Mouse (Mus musculus) cerebellum, postnatal 10 days (tissue): Measurements from ENCODE around the gene Fstl4.
A peak's percentile ranks its signal among the peaks of the same experiment; 100 is the strongest.

Experiments used
- DNase-seq, 2 experiments: peaks; one replicate each; pipeline ENCODE4 v3.0.0; 2021; ENCODE audit warnings: mixed read lengths in 2 of 2

The Fstl4 gene

GRCm38 (mm10) chr11:53096871-53097270 is 332.4 kb downstream of the Fstl4 start:
- DNase-seq = no peak

GRCm38 (mm10) chr11:53097331-53097730 is 332.9 kb downstream of the Fstl4 start:
- peak in 1 of 2 experiments; percentile 36 for DNase-seq

- no peak for DNase-seq
Measured at GRCm38 (mm10) chr11:53097870-53098269, 333.4 kb downstream of the Fstl4 start.

GRCm38 (mm10) chr11:53098780-53099198 is 334.4 kb downstream of the Fstl4 start:
- peak; percentile 86 to 88 for DNase-seq

GRCm38 (mm10) chr11:53099322-53099721 is 334.9 kb downstream of the Fstl4 start:
- DNase-seq = peak; percentile 57 to 70

GRCm38 (mm10) chr11:53101732-53102131 is 337.3 kb downstream of the Fstl4 start:
- DNase-seq = no peak

GRCm38 (mm10) chr11:53103601-53104325 is 339.3 kb downstream of the Fstl4 start:
- DNase-seq = no peak

- peak; percentile 84 for DNase-seq
Measured at GRCm38 (mm10) chr11:53107706-53108105, 343.3 kb downstream of the Fstl4 start.

GRCm38 (mm10) chr11:53108798-53109197 is 344.4 kb downstream of the Fstl4 start:
- DNase-seq = no peak

GRCm38 (mm10) chr11:53109701-53110467 is 345.4 kb downstream of the Fstl4 start:
- no peak for DNase-seq

- DNase-seq = no peak
Measured at GRCm38 (mm10) chr11:53115711-53116110, 351.3 kb downstream of the Fstl4 start.

- DNase-seq = no peak
Measured at GRCm38 (mm10) chr11:53116356-53116755, 351.9 kb downstream of the Fstl4 start.

GRCm38 (mm10) chr11:53118226-53118965 is 354.0 kb downstream of the Fstl4 start:
- peak; percentile 93 to 96 for DNase-seq

GRCm38 (mm10) chr11:53119966-53120365 is 355.5 kb downstream of the Fstl4 start:
- DNase-seq = peak; percentile 74 to 82

GRCm38 (mm10) chr11:53121208-53121607 is 356.8 kb downstream of the Fstl4 start:
- no peak for DNase-seq

GRCm38 (mm10) chr11:53124799-53125198 is 360.4 kb downstream of the Fstl4 start:
- DNase-seq = peak in 1 of 2 experiments; percentile 68

- DNase-seq = no peak
Measured at GRCm38 (mm10) chr11:53126660-53127059, 362.2 kb downstream of the Fstl4 start.

GRCm38 (mm10) chr11:53128661-53129060 is 364.2 kb downstream of the Fstl4 start:
- no peak for DNase-seq

- DNase-seq = peak in 1 of 2 experiments; percentile 44
Measured at GRCm38 (mm10) chr11:53132406-53133035, 368.1 kb downstream of the Fstl4 start.

GRCm38 (mm10) chr11:53136371-53136770 is 371.9 kb downstream of the Fstl4 start:
- DNase-seq = no peak

GRCm38 (mm10) chr11:53137381-53137780 is 372.9 kb downstream of the Fstl4 start:
- DNase-seq = no peak

GRCm38 (mm10) chr11:53138212-53138611 is 373.8 kb downstream of the Fstl4 start:
- no peak for DNase-seq

- DNase-seq = peak; percentile 62 to 66
Measured at GRCm38 (mm10) chr11:53139666-53140065, 375.2 kb downstream of the Fstl4 start.
